Mouse (Mus musculus) liver, embryonic 14.5 days (tissue): ENCODE measurements around the gene Lrrc8e. TPM values are rescaled to one million over a fixed set of nuclear protein-coding genes. Genes with fewer than 3 reads are reported as not detected.

Experiments used
- ATAC-seq: fragments of 200-750 bp; cut with Nextera tagmentation; 2 replicates; pipeline ENCODE4 v1.8.0; 2017; ENCODE audit warnings: moderate number of reproducible peaks, mild to moderate bottlenecking, moderate library complexity; ENCODE audit not compliant: insufficient read depth
- DNase-seq, 3 experiments: peaks; one replicate each; pipeline ENCODE4 v3.0.0-alpha.2; 2012 to 2013; ENCODE audit warnings: low read depth in 3 of 3, low spot score in 3 of 3
- H3K27ac ChIP-seq: fragments of 300-500 bp; sonication (generic); 2 replicates; pipeline ENCODE4 v1.5.1; 2014; ENCODE audit warnings: moderate library complexity, mild to moderate bottlenecking, control low read depth, inconsistent platforms
- H3K27me3 ChIP-seq: fragments of 300-500 bp; sonication (generic); 2 replicates; pipeline ENCODE4 v1.6.1; 2014; ENCODE audit warnings: mild to moderate bottlenecking, low read length, moderate library complexity; ENCODE audit not compliant: control insufficient read depth, insufficient read depth
- H3K36me3 ChIP-seq: fragments of 300-500 bp; sonication (generic); replicated peaks from 2 replicates; pipeline ENCODE4 v1.6.1; 2014; ENCODE audit warnings: low read depth; ENCODE audit not compliant: control insufficient read depth, insufficient read depth
- H3K4me1 ChIP-seq, 2 experiments: fragments of 200-500 bp in 1 of 2; fragments of 300-500 bp in 1 of 2; sonication (generic) in 1 of 2; replicated peaks; 2 replicates each; pipeline ENCODE4 v1.6.1; 2012 to 2014; ENCODE audit warnings: antibody characterized with exemption in 1 of 2, inconsistent platforms in 1 of 2, low read length in 1 of 2; ENCODE audit not compliant: control insufficient read depth in 2 of 2, insufficient read depth in 2 of 2
- H3K4me2 ChIP-seq: fragments of 300-500 bp; sonication (generic); 2 replicates; pipeline ENCODE4 v1.6.1; 2014; ENCODE audit warnings: low read depth, mild to moderate bottlenecking, control low read depth, moderate library complexity
- H3K4me3 ChIP-seq, 2 experiments: fragments of 200-500 bp in 1 of 2; fragments of 300-500 bp in 1 of 2; sonication (generic) in 1 of 2; 2 replicates each; pipeline ENCODE4 v1.5.1; 2012 to 2014; ENCODE audit warnings: low read depth in 2 of 2, low read length in 2 of 2, mild to moderate bottlenecking in 2 of 2, control low read depth in 1 of 2, inconsistent platforms in 1 of 2, moderate library complexity in 1 of 2; ENCODE audit not compliant: insufficient read depth in 1 of 2
- H3K9ac ChIP-seq: fragments of 300-500 bp; sonication (generic); replicated peaks from 2 replicates; pipeline ENCODE4 v1.6.1; 2014; ENCODE audit warnings: mild to moderate bottlenecking, control low read depth, moderate library complexity
- H3K9me3 ChIP-seq: fragments of 300-500 bp; sonication (generic); 2 replicates; pipeline ENCODE4 v1.6.1; 2016; ENCODE audit warnings: low read length, mixed read lengths; ENCODE audit not compliant: control insufficient read depth
- CTCF ChIP-seq: IDR thresholded peaks from 2 replicates; pipeline ENCODE4 v1.5.1; 2016; ENCODE audit warnings: antibody characterized with exemption, low read depth, control low read depth
- EP300 ChIP-seq: IDR thresholded peaks from 2 replicates; pipeline ENCODE4 v1.6.1; 2016; ENCODE audit warnings: antibody characterized with exemption, low read depth
- WGBS: fragments of 180-500 bp; shearing (Covaris S2); extraction: QIAGEN DNeasy Blood & Tissue Kit; methylation state at CpG from one replicate; pipeline ENCODE4 v1.1.7; 2014; ENCODE audit not compliant: insufficient replicate concordance; 5-methylcytosine and 5-hydroxymethylcytosine counted together
- polyA plus RNA-seq, 2 experiments: library from polyadenylated mRNA; depleted of rRNA in 1 of 2; stranded (reverse) in 1 of 2; unstranded in 1 of 2; fragments of >200 nt; fragmentation: Nextera tagmentation in 1 of 2; extraction: Ambion mirVana in 1 of 2; gene quantifications; 2 replicates each; pipeline versions ENCODE4 v1.2.1 to v1.2.3; 2012 to 2014

The Lrrc8e gene
- polyA plus RNA-seq, 2 experiments: 0.03 to 0.13 TPM

GRCm38 (mm10) chr8:4265160-4265914, 38.7 kb downstream of the Lrrc8e start:
- H3K9ac ChIP-seq: no peak overlapping the region
- H3K27me3 ChIP-seq: no peaks in the 10 kb centered on the region
- H3K4me3 ChIP-seq: no peak overlapping the region
- WGBS: 80% methylated on average over 15 of the region's 15 CpGs
- DNase-seq (no peak), ATAC-seq (no peak)
- H3K36me3 ChIP-seq: peaks cover 50% of the 10 kb centered on the region
- no peaks in the 10 kb centered on the region for H3K9me3 ChIP-seq
- no peak overlapping the region for H3K27ac ChIP-seq
- no peaks in the 10 kb centered on the region for H3K4me1 ChIP-seq
- H3K4me2 ChIP-seq: no peak overlapping the region
- TF ChIP-seq EP300: no peak
- no peak for TF ChIP-seq CTCF

GRCm38 (mm10) chr8:4267627-4268026, 41.0 kb downstream of the Lrrc8e start:
- H3K9ac ChIP-seq: no peak overlapping the region
- peak; percentile 47; the same call in 1 of the 2 replicates for ATAC-seq
- no peak overlapping the region for H3K4me2 ChIP-seq
- H3K9me3 ChIP-seq: no peaks in the 10 kb centered on the region
- H3K36me3 ChIP-seq: peaks cover 49% of the 10 kb centered on the region
- H3K4me1 ChIP-seq: no peaks in the 10 kb centered on the region
- no peak overlapping the region for H3K4me3 ChIP-seq
- no peak overlapping the region for H3K27ac ChIP-seq
- DNase-seq: no peak
- TF ChIP-seq CTCF (peak; percentile 68), EP300 (no peak)
- whole genome bisulfite sequencing: 81% methylated on average over 15 of the region's 15 CpGs
- no peaks in the 10 kb centered on the region for H3K27me3 ChIP-seq

GRCm38 (mm10) chr8:4269609-4270008, 43.0 kb downstream of the Lrrc8e start:
- Histone ChIP-seq H3K27me3 (no peaks in the 10 kb centered on the region), H3K4me2 (no peak overlapping the region), H3K4me1 (peaks cover 3 to 7% of the 10 kb centered on the region in 2 experiments), H3K9ac (no peak overlapping the region), H3K4me3 (no peak overlapping the region), H3K27ac (no peak overlapping the region), H3K36me3 (peaks cover 52% of the 10 kb centered on the region), H3K9me3 (no peaks in the 10 kb centered on the region)
- ATAC-seq: no peak
- WGBS: 86% methylated on average over 6 of the region's 6 CpGs
- no peak for DNase-seq
- no peak for TF ChIP-seq EP300
- TF ChIP-seq CTCF: no peak

- WGBS: under 1% methylated on average over 39 of the region's 39 CpGs
These were observed 48.9 kb downstream of the Lrrc8e start, which contains the start of gene Timm44 for GRCm38 (mm10) chr8:4275275-4276110. Gene Timm44 (minus strand): TSS chr8:4275913.

DNA sequence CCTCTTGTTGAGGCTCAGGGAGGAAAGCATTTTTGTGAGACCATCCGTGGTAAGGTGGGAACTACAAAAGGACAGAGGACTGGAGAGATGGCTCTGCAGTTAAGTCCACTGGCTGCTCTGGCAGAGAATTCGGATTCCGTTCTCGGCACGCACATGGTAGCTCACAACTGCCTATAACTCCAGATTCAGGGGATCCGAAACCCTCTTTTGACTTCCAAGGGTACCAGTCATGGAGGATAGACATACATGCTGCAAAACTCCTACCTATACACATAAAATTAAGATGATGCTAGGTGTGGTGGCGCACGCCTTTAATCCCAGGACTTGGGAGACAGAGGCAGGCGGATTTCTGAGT, 49.5 kb downstream of the Lrrc8e start:
- H3K4me1 ChIP-seq: peaks cover 9 to 15% of the 10 kb centered on the region in 2 experiments
- peak overlapping the region; percentile 66 for H3K9ac ChIP-seq
- peak overlapping the region; percentile 74 to 94 for H3K4me3 ChIP-seq
- no peak for TF ChIP-seq EP300
- TF ChIP-seq CTCF: no peak
- no peak for DNase-seq
- H3K4me2 ChIP-seq: peak overlapping the region; percentile 86
- no peaks in the 10 kb centered on the region for H3K27me3 ChIP-seq
- H3K27ac ChIP-seq: peak overlapping the region; percentile 15
- WGBS: 25% methylated on average over 9 of the region's 9 CpGs
- no peaks in the 10 kb centered on the region for H3K9me3 ChIP-seq
- peak; percentile 47 for ATAC-seq
- peaks cover 9% of the 10 kb centered on the region for H3K36me3 ChIP-seq

More at GRCm38 (mm10) chr8:4275275-4276110, 48.9 kb downstream of the Lrrc8e start, which contains the start of gene Timm44:
- Histone ChIP-seq H3K36me3 (peaks cover 12% of the 10 kb centered on the region), H3K27ac (peak within 1 kb of the TSS; percentile 15), H3K9me3 (no peaks in the 10 kb centered on the region), H3K4me1 (peaks cover 9 to 15% of the 10 kb centered on the region in 2 experiments), H3K27me3 (no peaks in the 10 kb centered on the region), H3K9ac (peak within 1 kb of the TSS; percentile 83), H3K4me2 (peak within 1 kb of the TSS; percentile 86), H3K4me3 (peak within 1 kb of the TSS; percentile 74 to 94)
- peak; percentile 91 to 93 (median 92) for DNase-seq
- ATAC-seq: peak; percentile 96
- TF ChIP-seq EP300: no peak
- no peak for TF ChIP-seq CTCF

Other genes starting within 250 kb of the Lrrc8e start
- 0.27 and 0.48 TPM in 2 replicates for gene Cd209f, start 121.0 kb upstream of the Lrrc8e start, polyA plus RNA-seq (2012; rRNA removed)
- gene Cd209f, start 121.0 kb upstream of the Lrrc8e start, polyA plus RNA-seq (2014; fragmentation: Nextera tagmentation; extraction: Ambion mirVana): 0.76 and 0.97 TPM in 2 replicates
- gene Cd209g, start 92.7 kb upstream of the Lrrc8e start, polyA plus RNA-seq (2012; rRNA removed): 0.03 TPM in 1 of 2 replicates, not detected in the other
- 0.14 TPM in 1 of 2 replicates, not detected in the other for gene Cd209g, start 92.7 kb upstream of the Lrrc8e start, polyA plus RNA-seq (2014; fragmentation: Nextera tagmentation; extraction: Ambion mirVana)
- 3.3 TPM in 2 replicates for gene Evi5l, start 60.3 kb upstream of the Lrrc8e start, polyA plus RNA-seq (2012; rRNA removed)
- 3.4 and 4.9 TPM in 2 replicates for gene Evi5l, start 60.3 kb upstream of the Lrrc8e start, polyA plus RNA-seq (2014; fragmentation: Nextera tagmentation; extraction: Ambion mirVana)
- 0.22 and 0.39 TPM in 2 replicates for gene Prr36, start 9.4 kb upstream of the Lrrc8e start, polyA plus RNA-seq (2012; rRNA removed)
- 0.17 and 0.33 TPM in 2 replicates for gene Prr36, start 9.4 kb upstream of the Lrrc8e start, polyA plus RNA-seq (2014; fragmentation: Nextera tagmentation; extraction: Ambion mirVana)
- gene Map2k7, start 11.9 kb downstream of the Lrrc8e start, polyA plus RNA-seq (2012; rRNA removed): 11.7 and 13.2 TPM in 2 replicates
- gene Map2k7, start 11.9 kb downstream of the Lrrc8e start, polyA plus RNA-seq (2014; fragmentation: Nextera tagmentation; extraction: Ambion mirVana): 6.6 and 7.8 TPM in 2 replicates
- 0.47 and 0.66 TPM in 2 replicates for gene Gm49320, start 12.0 kb downstream of the Lrrc8e start, polyA plus RNA-seq (2012; rRNA removed)
- 0.05 and 0.14 TPM in 2 replicates for gene Gm49320, start 12.0 kb downstream of the Lrrc8e start, polyA plus RNA-seq (2014; fragmentation: Nextera tagmentation; extraction: Ambion mirVana)
- 5.2 and 6.4 TPM in 2 replicates for gene Tgfbr3l, start 21.4 kb downstream of the Lrrc8e start, polyA plus RNA-seq (2012; rRNA removed)
- 0.30 and 0.34 TPM in 2 replicates for gene Tgfbr3l, start 21.4 kb downstream of the Lrrc8e start, polyA plus RNA-seq (2014; fragmentation: Nextera tagmentation; extraction: Ambion mirVana)
- 11.5 and 13.0 TPM in 2 replicates for gene Snapc2, start 26.3 kb downstream of the Lrrc8e start, polyA plus RNA-seq (2012; rRNA removed)
- gene Snapc2, start 26.3 kb downstream of the Lrrc8e start, polyA plus RNA-seq (2014; fragmentation: Nextera tagmentation; extraction: Ambion mirVana): 14.1 and 15.5 TPM in 2 replicates
- gene Ctxn1, start 32.4 kb downstream of the Lrrc8e start, polyA plus RNA-seq (2012; rRNA removed): 3.0 and 4.6 TPM in 2 replicates
- 1.1 and 1.2 TPM in 2 replicates for gene Ctxn1, start 32.4 kb downstream of the Lrrc8e start, polyA plus RNA-seq (2014; fragmentation: Nextera tagmentation; extraction: Ambion mirVana)
- 28.3 and 41.3 TPM in 2 replicates for gene Timm44, start 49.1 kb downstream of the Lrrc8e start, polyA plus RNA-seq (2012; rRNA removed)
- gene Timm44, start 49.1 kb downstream of the Lrrc8e start, polyA plus RNA-seq (2014; fragmentation: Nextera tagmentation; extraction: Ambion mirVana): 38.5 and 42.4 TPM in 2 replicates
- 4.2 TPM in 2 replicates for gene Ccl25, start 98.4 kb downstream of the Lrrc8e start, polyA plus RNA-seq (2012; rRNA removed)
- 4.0 and 5.2 TPM in 2 replicates for gene Ccl25, start 98.4 kb downstream of the Lrrc8e start, polyA plus RNA-seq (2014; fragmentation: Nextera tagmentation; extraction: Ambion mirVana)
- 23.9 and 32.5 TPM in 2 replicates for gene Elavl1, start 98.6 kb downstream of the Lrrc8e start, polyA plus RNA-seq (2012; rRNA removed)
- gene Elavl1, start 98.6 kb downstream of the Lrrc8e start, polyA plus RNA-seq (2014; fragmentation: Nextera tagmentation; extraction: Ambion mirVana): 94.5 and 118 TPM in 2 replicates